In genomic region chr7:143748041-143748868, GRCm38 (mm10) we compare ENCODE assay signal across 8 mouse cellular contexts. TPM values are rescaled to one million over a fixed set of nuclear protein-coding genes. Genes with fewer than 3 reads are reported as not detected.
DNase-seq lines count a peak whose midpoint lies in the region; ATAC-seq lines count a peak whose summit lies in the region.

No protein-coding gene starts in this region.

- DNase-seq in WW6 (ENCODE audit: low read depth, low spot score), result peak; percentile 59
- DNase-seq in gastrocnemius, postnatal 10 days, result peak; percentile 91
- DNase-seq in induced T-regulatory cell, adult 2 months (ENCODE audit: low read depth), result peak; percentile 89
- DNase-seq in left cerebral cortex, adult 8-10 months (ENCODE audit: low spot score in 2 of 2), result peak; percentile 78 to 87
- DNase-seq in mesoderm, embryonic 11.5 days (ENCODE audit: low read depth, low spot score), result peak; percentile 93
- DNase-seq in right cerebral cortex, postnatal 36 days (ENCODE audit: low spot score in 2 of 2), result peak; percentile 76 to 81
- peak; percentile 83 to 87 for DNase-seq in urinary bladder, postnatal 4 days (ENCODE audit: low spot score in 2 of 2)

- peak; percentile 92 for ATAC-seq in common myeloid progenitor, adult 5-6 weeks (replicated peaks; ENCODE audit: low read depth, poor library complexity, severe bottlenecking)

RNA-seq across cellular contexts. Expression of gene Osbpl5, which starts 8.5 kb away (rescaled TPM):
- total RNA-seq in common myeloid progenitor, adult 5-6 weeks (2017), result 5.9 and 15.3 TPM in 2 replicates
- 10 to 100 TPM; 33.3 to 40.2 TPM for total RNA-seq in gastrocnemius, postnatal 10 days (2021)
- 10 to 100 TPM; 32.1 to 43.1 (median 38.2) TPM for total RNA-seq in left cerebral cortex, adult 8-10 months (2022)

RNA-seq across cellular contexts. Expression of gene Mrgprg, which starts 18.5 kb away (rescaled TPM):
- not detected in 2 replicates for total RNA-seq in common myeloid progenitor, adult 5-6 weeks (2017)
- not detected for total RNA-seq in gastrocnemius, postnatal 10 days (2021)
- total RNA-seq in left cerebral cortex, adult 8-10 months (2022), result not detected

RNA-seq across cellular contexts. Expression of gene Mrgpre, which starts 36.0 kb away (rescaled TPM):
- total RNA-seq in common myeloid progenitor, adult 5-6 weeks (2017), result 1.2 and 1.3 TPM in 2 replicates
- total RNA-seq in gastrocnemius, postnatal 10 days (2021), result 1 to 10 TPM; 1.2 to 1.5 TPM
- total RNA-seq in left cerebral cortex, adult 8-10 months (2022), result 1 to 10 TPM; 7.0 to 8.4 (median 7.8) TPM

Comparison
In these comparisons a context has a peak if more than half of its experiments do, and no peak if none do; other contexts are left out.
1. Peak in every context shown above with its lines: DNase-seq and ATAC-seq.